Mouse (Mus musculus): ENCODE results near the gene Ccne1. TPM values are rescaled to one million over a fixed set of nuclear protein-coding genes. Genes with fewer than 3 reads are reported as not detected.

Gene Ccne1
- total RNA-seq, 4 experiments from 2014 or later, result 0.95 to 2.2 (median 1.7) TPM

DNA sequence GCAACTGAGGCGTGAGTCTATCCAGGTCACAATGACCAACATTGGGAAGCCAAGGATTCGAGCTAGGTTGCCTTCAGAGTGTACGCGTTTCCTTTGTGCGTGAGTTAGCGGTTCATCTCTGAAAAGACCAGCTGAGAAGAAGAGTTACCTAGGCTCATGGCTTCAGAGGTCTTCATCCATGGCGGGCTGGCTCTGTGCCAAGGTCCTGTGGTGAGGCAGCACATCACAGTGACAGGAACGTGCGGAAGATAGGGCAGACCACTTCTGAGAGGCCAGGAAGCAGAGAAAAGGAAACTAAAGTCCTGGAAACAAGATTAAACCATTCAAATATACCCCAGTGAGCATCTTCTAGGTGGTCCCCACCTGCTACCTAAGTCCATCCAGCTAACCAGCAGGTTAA lies 53.1 kb downstream of the Ccne1 start:
- no peak for DNase-seq (ENCODE audit: low spot score)

Other genes starting within 250 kb of the Ccne1 start
- 10 to 100 TPM; 14.2 to 25.3 (median 16.6) TPM for gene Uri1, start 84.0 kb downstream of the Ccne1 start, total RNA-seq (2022)
- gene 1600014C10Rik, start 75.7 kb upstream of the Ccne1 start, total RNA-seq (2022), result 10 to 100 TPM; 32.1 to 42.1 (median 37.4) TPM
- 10 to 100 TPM in 2 of 4 experiments, 1 to 10 TPM in 2; 7.8 to 11.1 (median 9.0) TPM for gene Plekhf1, start 120.5 kb upstream of the Ccne1 start, total RNA-seq (2022)
- gene Pop4, start 163.9 kb upstream of the Ccne1 start, total RNA-seq (2022), result 10 to 100 TPM in 3 of 4 experiments, 1 to 10 TPM in 1; 8.2 to 12.2 (median 10.2) TPM

Measured in heart, adult 8-10 months (tissue).